Mouse (Mus musculus): ENCODE results near the gene Hic1.

DNA sequence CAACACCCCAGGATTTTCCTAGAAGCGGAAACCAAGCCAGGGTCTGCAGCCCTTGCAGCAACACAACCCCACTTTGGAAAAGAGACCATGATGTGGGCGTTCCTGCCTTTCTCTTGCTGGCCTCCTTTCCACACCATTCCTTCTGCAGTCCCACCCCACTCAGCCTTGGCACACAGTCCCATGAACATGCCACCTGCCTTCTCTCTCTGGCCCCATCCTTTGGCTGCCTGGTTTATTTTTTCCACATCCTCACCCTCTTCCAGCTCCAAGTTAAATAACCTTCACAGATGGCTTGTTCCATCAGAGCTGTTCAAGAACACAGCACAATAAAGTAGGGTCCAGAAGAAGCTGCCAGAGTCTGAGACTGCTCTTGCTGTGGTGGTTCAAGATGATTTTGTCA is 50.0 kb downstream of the Hic1 start:
- TF ChIP-seq CTCF (IDR thresholded peaks at IDR 0.05; ENCODE audit: borderline replicate concordance, control insufficient read depth, extremely low read depth, insufficient read depth, low read length, poor library complexity) (no peak), POLR2A (IDR thresholded peaks at IDR 0.05; ENCODE audit: control insufficient read depth, extremely low read depth, insufficient read depth, low read length, poor library complexity) (no peak)
